Mouse (Mus musculus) liver, embryonic 14.5 days (tissue): ENCODE measurements at regions not wholly inside any gene's neighbourhood (a gene's known extent, or its start where the extent isn't known, plus 50 kb on each side); places are given as distances from the start of the nearest gene placed in this dataset.
A peak's percentile ranks its signal among the peaks of the same experiment; 100 is the strongest.

ENCODE experiments used
- ATAC-seq: fragments of 200-750 bp; cut with Nextera tagmentation; 2 replicates; pipeline ENCODE4 v1.8.0; 2017; ENCODE audit warnings: moderate number of reproducible peaks, mild to moderate bottlenecking, moderate library complexity; ENCODE audit not compliant: insufficient read depth
- DNase-seq, 3 experiments: peaks; one replicate each; pipeline ENCODE4 v3.0.0-alpha.2; 2012 to 2013; ENCODE audit warnings: low read depth in 3 of 3, low spot score in 3 of 3
- H3K27ac ChIP-seq: fragments of 300-500 bp; sonication (generic); 2 replicates; pipeline ENCODE4 v1.5.1; 2014; ENCODE audit warnings: moderate library complexity, mild to moderate bottlenecking, control low read depth, inconsistent platforms
- H3K27me3 ChIP-seq: fragments of 300-500 bp; sonication (generic); 2 replicates; pipeline ENCODE4 v1.6.1; 2014; ENCODE audit warnings: mild to moderate bottlenecking, low read length, moderate library complexity; ENCODE audit not compliant: control insufficient read depth, insufficient read depth
- H3K36me3 ChIP-seq: fragments of 300-500 bp; sonication (generic); replicated peaks from 2 replicates; pipeline ENCODE4 v1.6.1; 2014; ENCODE audit warnings: low read depth; ENCODE audit not compliant: control insufficient read depth, insufficient read depth
- H3K4me1 ChIP-seq, 2 experiments: fragments of 200-500 bp in 1 of 2; fragments of 300-500 bp in 1 of 2; sonication (generic) in 1 of 2; replicated peaks; 2 replicates each; pipeline ENCODE4 v1.6.1; 2012 to 2014; ENCODE audit warnings: antibody characterized with exemption in 1 of 2, inconsistent platforms in 1 of 2, low read length in 1 of 2; ENCODE audit not compliant: control insufficient read depth in 2 of 2, insufficient read depth in 2 of 2
- H3K4me2 ChIP-seq: fragments of 300-500 bp; sonication (generic); 2 replicates; pipeline ENCODE4 v1.6.1; 2014; ENCODE audit warnings: low read depth, mild to moderate bottlenecking, control low read depth, moderate library complexity
- H3K4me3 ChIP-seq, 2 experiments: fragments of 200-500 bp in 1 of 2; fragments of 300-500 bp in 1 of 2; sonication (generic) in 1 of 2; 2 replicates each; pipeline ENCODE4 v1.5.1; 2012 to 2014; ENCODE audit warnings: low read depth in 2 of 2, low read length in 2 of 2, mild to moderate bottlenecking in 2 of 2, control low read depth in 1 of 2, inconsistent platforms in 1 of 2, moderate library complexity in 1 of 2; ENCODE audit not compliant: insufficient read depth in 1 of 2
- H3K9ac ChIP-seq: fragments of 300-500 bp; sonication (generic); replicated peaks from 2 replicates; pipeline ENCODE4 v1.6.1; 2014; ENCODE audit warnings: mild to moderate bottlenecking, control low read depth, moderate library complexity
- H3K9me3 ChIP-seq: fragments of 300-500 bp; sonication (generic); 2 replicates; pipeline ENCODE4 v1.6.1; 2016; ENCODE audit warnings: low read length, mixed read lengths; ENCODE audit not compliant: control insufficient read depth
- CTCF ChIP-seq: IDR thresholded peaks from 2 replicates; pipeline ENCODE4 v1.5.1; 2016; ENCODE audit warnings: antibody characterized with exemption, low read depth, control low read depth
- EP300 ChIP-seq: IDR thresholded peaks from 2 replicates; pipeline ENCODE4 v1.6.1; 2016; ENCODE audit warnings: antibody characterized with exemption, low read depth
- WGBS: fragments of 180-500 bp; shearing (Covaris S2); extraction: QIAGEN DNeasy Blood & Tissue Kit; methylation state at CpG from one replicate; pipeline ENCODE4 v1.1.7; 2014; ENCODE audit not compliant: insufficient replicate concordance; 5-methylcytosine and 5-hydroxymethylcytosine counted together

- DNase-seq (no peak), ATAC-seq (no peak)
- Histone ChIP-seq H3K9ac (no peak overlapping the region), H3K9me3 (no peaks in the 10 kb centered on the region), H3K27me3 (peaks cover 3% of the 10 kb centered on the region; the same call in 1 of the 2 replicates), H3K36me3 (no peaks in the 10 kb centered on the region), H3K27ac (no peak overlapping the region), H3K4me1 (peaks cover 0 to 22% of the 10 kb centered on the region in 2 experiments; a peak in 3 of 4 replicates), H3K4me2 (no peak overlapping the region), H3K4me3 (no peak overlapping the region)
- TF ChIP-seq EP300 (no peak), CTCF (no peak)
- 52% methylated on average over 3 of the region's 3 CpGs for WGBS
These were observed 63.1 kb upstream of the Tle3 start for GRCm38 (mm10) chr9:61309096-61309495.

DNA sequence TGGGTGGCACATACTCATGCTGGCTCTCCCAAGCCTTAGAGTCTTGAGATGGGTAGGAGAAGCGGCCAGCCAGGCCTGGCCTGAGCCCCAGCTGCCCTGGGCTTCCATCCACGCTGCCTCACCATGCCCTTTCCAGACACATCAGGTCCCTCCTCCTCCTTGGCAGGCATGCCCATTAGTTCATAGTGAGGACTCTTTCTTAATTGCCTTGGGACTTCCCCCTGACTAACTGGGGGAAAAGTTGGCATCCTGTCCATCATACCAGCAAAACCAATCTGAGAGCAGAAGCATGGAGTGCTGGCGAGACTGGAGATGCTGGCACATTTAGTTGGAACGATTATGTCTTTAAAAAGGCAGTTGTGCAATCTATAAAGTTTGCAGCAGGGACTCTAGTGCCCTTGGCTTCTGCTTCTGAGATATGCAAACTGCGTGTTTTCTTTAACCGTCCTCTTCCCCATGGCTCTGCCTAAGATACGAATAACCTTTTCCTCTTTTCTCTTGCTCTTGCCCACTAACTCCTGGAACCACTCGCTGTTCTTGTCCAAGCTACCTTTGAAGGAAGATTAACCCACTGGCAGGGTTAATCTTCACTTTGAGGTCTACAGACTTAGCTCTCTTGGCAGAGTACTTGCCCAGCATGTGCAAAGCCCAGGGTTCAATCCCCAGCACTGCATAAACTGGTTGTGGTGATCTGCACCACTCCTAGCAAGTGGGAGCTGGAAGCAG, 62.2 kb upstream of the Tle3 start:
- no peak for TF ChIP-seq CTCF
- no peak for TF ChIP-seq EP300
- ATAC-seq (no peak), DNase-seq (no peak)
- Histone ChIP-seq H3K9ac (no peak overlapping the region), H3K4me2 (no peak overlapping the region), H3K4me3 (no peak overlapping the region), H3K27ac (no peak overlapping the region), H3K9me3 (no peaks in the 10 kb centered on the region), H3K36me3 (no peaks in the 10 kb centered on the region), H3K4me1 (peaks cover 0 to 24% of the 10 kb centered on the region in 2 experiments; a peak in 3 of 4 replicates), H3K27me3 (peaks cover 3% of the 10 kb centered on the region; the same call in 1 of the 2 replicates)
- WGBS = 44% methylated on average over 8 of the region's 8 CpGs

- peaks cover 0 to 24% of the 10 kb centered on the region in 2 experiments; a peak in 3 of 4 replicates for H3K4me1 ChIP-seq
- 13% methylated on average over 5 of the region's 5 CpGs for WGBS
These were observed 61.6 kb upstream of the Tle3 start for GRCm38 (mm10) chr9:61310574-61310973.

DNA sequence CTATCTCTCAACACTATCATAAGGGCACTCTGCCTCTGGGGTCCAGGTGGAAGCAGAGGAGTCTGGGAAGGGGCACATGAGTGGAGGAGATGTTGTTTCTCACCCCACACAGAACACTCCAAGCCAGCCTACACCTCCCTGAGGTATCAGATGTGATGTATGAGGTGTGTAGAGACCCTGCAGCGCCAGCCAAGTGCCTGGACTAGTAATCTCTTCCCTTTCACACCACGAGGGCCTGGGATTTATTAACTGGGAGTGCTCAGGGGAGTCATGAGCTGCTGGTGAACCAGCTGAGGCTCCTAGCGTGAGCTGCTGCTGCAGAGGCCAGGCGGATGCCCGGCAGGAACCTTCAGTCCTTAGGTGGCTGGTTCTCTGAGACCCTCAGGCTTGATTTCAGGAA, 60.6 kb upstream of the Tle3 start:
- Histone ChIP-seq H3K4me1 (peaks cover 0 to 22% of the 10 kb centered on the region in 2 experiments; a peak in 3 of 4 replicates), H3K9me3 (no peaks in the 10 kb centered on the region), H3K27me3 (peaks cover 3% of the 10 kb centered on the region; the same call in 1 of the 2 replicates), H3K27ac (no peak overlapping the region), H3K9ac (no peak overlapping the region), H3K4me3 (no peak overlapping the region), H3K36me3 (no peaks in the 10 kb centered on the region), H3K4me2 (no peak overlapping the region)
- WGBS = 45% methylated on average over 5 of the region's 5 CpGs
- DNase-seq (no peak), ATAC-seq (no peak)
- TF ChIP-seq EP300 (no peak), CTCF (no peak)

More at GRCm38 (mm10) chr9:61310574-61310973, 61.6 kb upstream of the Tle3 start:
- DNase-seq = no peak
- Histone ChIP-seq H3K4me3 (no peak overlapping the region), H3K27ac (no peak overlapping the region), H3K9ac (no peak overlapping the region), H3K9me3 (no peaks in the 10 kb centered on the region), H3K4me2 (no peak overlapping the region), H3K36me3 (no peaks in the 10 kb centered on the region), H3K27me3 (peaks cover 3% of the 10 kb centered on the region; the same call in 1 of the 2 replicates)
- TF ChIP-seq CTCF (no peak), EP300 (peak; percentile 58)
- peak; percentile 65; the same call in 1 of the 2 replicates for ATAC-seq

DNA sequence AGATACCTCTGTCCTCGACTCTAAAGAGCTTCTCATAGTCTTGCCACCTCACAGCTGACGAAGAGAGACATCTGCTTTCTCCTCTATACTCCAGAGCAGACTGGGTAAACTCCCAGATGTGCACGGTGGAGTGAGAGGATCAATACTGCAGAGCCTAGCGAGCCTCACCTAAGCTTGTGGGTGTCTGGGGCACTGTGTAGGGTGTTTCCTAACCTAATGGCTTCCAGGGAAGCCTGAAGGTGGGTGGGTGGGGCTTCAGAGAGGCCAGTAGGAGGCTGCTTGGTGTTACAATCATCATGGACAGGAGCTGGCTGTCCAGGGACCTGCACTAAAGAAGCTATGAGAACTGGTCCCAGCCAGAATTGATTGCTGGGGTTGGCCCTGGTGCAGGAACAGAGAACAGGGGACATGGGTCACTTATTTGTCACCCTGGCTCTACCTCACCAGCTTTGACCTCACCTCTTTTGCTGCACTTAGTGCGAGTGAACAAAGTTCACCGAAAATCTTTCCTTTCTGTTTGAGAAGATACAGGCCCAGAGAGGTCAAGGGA, 57.5 kb upstream of the Tle3 start:
- no peaks in the 10 kb centered on the region for H3K9me3 ChIP-seq
- TF ChIP-seq CTCF (no peak), EP300 (no peak)
- H3K36me3 ChIP-seq = no peaks in the 10 kb centered on the region
- H3K9ac ChIP-seq = no peak overlapping the region
- peaks cover 3% of the 10 kb centered on the region; the same call in 1 of the 2 replicates for H3K27me3 ChIP-seq
- DNase-seq = no peak
- H3K4me1 ChIP-seq = peaks cover 0 to 17% of the 10 kb centered on the region in 2 experiments; a peak in 3 of 4 replicates
- H3K4me3 ChIP-seq = no peak overlapping the region
- H3K4me2 ChIP-seq = no peak overlapping the region
- WGBS = 47% methylated on average over 6 of the region's 6 CpGs
- H3K27ac ChIP-seq = no peak overlapping the region
- ATAC-seq = no peak
